Mouse (Mus musculus) brain, embryonic 14.5 days (tissue): Measurements from ENCODE around the gene Gpr3.

Experiments
- CTCF ChIP-seq: fragments of 200-500 bp; IDR thresholded peaks from 2 replicates; pipeline ENCODE4 v1.5.1; 2012; ENCODE audit warnings: inconsistent platforms, mild to moderate bottlenecking, moderate library complexity, borderline replicate concordance; ENCODE audit not compliant: insufficient read depth, insufficient read length; ENCODE audit errors: extremely low read depth
- POLR2A ChIP-seq: fragments of 200-500 bp; IDR thresholded peaks from 2 replicates; pipeline ENCODE4 v1.6.1; 2012; ENCODE audit warnings: mild to moderate bottlenecking, inconsistent platforms, borderline replicate concordance; ENCODE audit not compliant: poor library complexity, insufficient read depth, insufficient read length, severe bottlenecking; ENCODE audit errors: extremely low read depth

GRCm38 (mm10) chr4:133174361-133174760 lies 38.0 kb downstream of the Gpr3 start:
- TF ChIP-seq CTCF (no peak), POLR2A (no peak)
